Mouse (Mus musculus): ENCODE results near the gene Gm10197. TPM values are rescaled to one million over a fixed set of nuclear protein-coding genes. Genes with fewer than 3 reads are reported as not detected.

Gene Gm10197
- polyA plus RNA-seq, 1 experiment, result not detected

GRCm38 (mm10) chr19:53375816-53376215, 4.2 kb upstream of the Gm10197 start:
- H3K27ac ChIP-seq (ENCODE audit: control insufficient read depth, insufficient read depth, low read depth, low read length, poor library complexity), result no peak overlapping the region
- WGBS, result 95% methylated on average over 9 of the region's 9 CpGs
- TF ChIP-seq POLR2A (IDR thresholded peaks at IDR 0.05; ENCODE audit: borderline replicate concordance, control insufficient read depth, low read depth, low read length) (no peak), CTCF (IDR thresholded peaks at IDR 0.05; ENCODE audit: control insufficient read depth, insufficient read depth, low read length) (no peak)
- no peaks in the 10 kb centered on the region; the same call in 1 of the 2 replicates for H3K4me1 ChIP-seq (ENCODE audit: control insufficient read depth, insufficient read depth, low read length)
- no peak overlapping the region for H3K4me3 ChIP-seq (replicated peaks; ENCODE audit: control insufficient read depth, low read depth, low read length)

- H3K4me1 ChIP-seq (ENCODE audit: control insufficient read depth, insufficient read depth, low read length), result no peaks in the 10 kb centered on the region; the same call in 1 of the 2 replicates
- TF ChIP-seq POLR2A (IDR thresholded peaks at IDR 0.05; ENCODE audit: borderline replicate concordance, control insufficient read depth, low read depth, low read length) (no peak), CTCF (IDR thresholded peaks at IDR 0.05; ENCODE audit: control insufficient read depth, insufficient read depth, low read length) (no peak)
- 95% methylated on average over 6 of the region's 6 CpGs for WGBS
Observed at GRCm38 (mm10) chr19:53375299-53375698, 3.7 kb upstream of the Gm10197 start.

GRCm38 (mm10) chr19:53373570-53373969, 2.0 kb upstream of the Gm10197 start:
- no peak overlapping the region for H3K4me3 ChIP-seq (replicated peaks; ENCODE audit: control insufficient read depth, low read depth, low read length)
- WGBS, result 91% methylated on average over 2 of the region's 2 CpGs
- H3K4me1 ChIP-seq (ENCODE audit: control insufficient read depth, insufficient read depth, low read length), result no peaks in the 10 kb centered on the region; the same call in 1 of the 2 replicates
- TF ChIP-seq POLR2A (IDR thresholded peaks at IDR 0.05; ENCODE audit: borderline replicate concordance, control insufficient read depth, low read depth, low read length) (no peak), CTCF (IDR thresholded peaks at IDR 0.05; ENCODE audit: control insufficient read depth, insufficient read depth, low read length) (no peak)
- no peak overlapping the region for H3K27ac ChIP-seq (ENCODE audit: control insufficient read depth, insufficient read depth, low read depth, low read length, poor library complexity)

More at GRCm38 (mm10) chr19:53375299-53375698, 3.7 kb upstream of the Gm10197 start:
- no peak overlapping the region for H3K27ac ChIP-seq (ENCODE audit: control insufficient read depth, insufficient read depth, low read depth, low read length, poor library complexity)
- H3K4me3 ChIP-seq (replicated peaks; ENCODE audit: control insufficient read depth, low read depth, low read length), result no peak overlapping the region

- no peak overlapping the region for H3K27ac ChIP-seq (ENCODE audit: control insufficient read depth, insufficient read depth, low read depth, low read length, poor library complexity)
- no peak overlapping the region for H3K4me3 ChIP-seq (replicated peaks; ENCODE audit: control insufficient read depth, low read depth, low read length)
- WGBS, result 89% methylated on average over 15 of the region's 15 CpGs
- H3K4me1 ChIP-seq (ENCODE audit: control insufficient read depth, insufficient read depth, low read length), result no peaks in the 10 kb centered on the region
- no peak for TF ChIP-seq CTCF (IDR thresholded peaks at IDR 0.05; ENCODE audit: control insufficient read depth, insufficient read depth, low read length)
- no peak for TF ChIP-seq POLR2A (IDR thresholded peaks at IDR 0.05; ENCODE audit: borderline replicate concordance, control insufficient read depth, low read depth, low read length)
Observed at GRCm38 (mm10) chr19:53370233-53370632, 1.3 kb downstream of the Gm10197 start.

GRCm38 (mm10) chr19:53369469-53370043, 2.0 kb downstream of the Gm10197 start:
- WGBS, result 44% methylated on average over 14 of the region's 14 CpGs
- no peak overlapping the region for H3K4me3 ChIP-seq (replicated peaks; ENCODE audit: control insufficient read depth, low read depth, low read length)
- no peak overlapping the region for H3K27ac ChIP-seq (ENCODE audit: control insufficient read depth, insufficient read depth, low read depth, low read length, poor library complexity)
- TF ChIP-seq POLR2A (IDR thresholded peaks at IDR 0.05; ENCODE audit: borderline replicate concordance, control insufficient read depth, low read depth, low read length) (no peak), CTCF (IDR thresholded peaks at IDR 0.05; ENCODE audit: control insufficient read depth, insufficient read depth, low read length) (peak; percentile 84)
- no peaks in the 10 kb centered on the region for H3K4me1 ChIP-seq (ENCODE audit: control insufficient read depth, insufficient read depth, low read length)

GRCm38 (mm10) chr19:53366881-53367280, 4.7 kb downstream of the Gm10197 start:
- Histone ChIP-seq H3K4me3 (replicated peaks; ENCODE audit: control insufficient read depth, low read depth, low read length) (no peak overlapping the region), H3K27ac (ENCODE audit: control insufficient read depth, insufficient read depth, low read depth, low read length, poor library complexity) (no peak overlapping the region), H3K4me1 (ENCODE audit: control insufficient read depth, insufficient read depth, low read length) (no peaks in the 10 kb centered on the region)
- WGBS, result 87% methylated on average over 7 of the region's 7 CpGs
- TF ChIP-seq POLR2A (IDR thresholded peaks at IDR 0.05; ENCODE audit: borderline replicate concordance, control insufficient read depth, low read depth, low read length), result no peak
- no peak for TF ChIP-seq CTCF (IDR thresholded peaks at IDR 0.05; ENCODE audit: control insufficient read depth, insufficient read depth, low read length)

- TF ChIP-seq CTCF (IDR thresholded peaks at IDR 0.05; ENCODE audit: control insufficient read depth, insufficient read depth, low read length) (no peak), POLR2A (IDR thresholded peaks at IDR 0.05; ENCODE audit: borderline replicate concordance, control insufficient read depth, low read depth, low read length) (no peak)
- Histone ChIP-seq H3K27ac (ENCODE audit: control insufficient read depth, insufficient read depth, low read depth, low read length, poor library complexity) (no peak overlapping the region), H3K4me3 (replicated peaks; ENCODE audit: control insufficient read depth, low read depth, low read length) (no peak overlapping the region), H3K4me1 (ENCODE audit: control insufficient read depth, insufficient read depth, low read length) (no peaks in the 10 kb centered on the region)
- WGBS, result 90% methylated on average over 11 of the region's 11 CpGs
Observed at GRCm38 (mm10) chr19:53366057-53366775, 5.3 kb downstream of the Gm10197 start.

- TF ChIP-seq POLR2A (IDR thresholded peaks at IDR 0.05; ENCODE audit: borderline replicate concordance, control insufficient read depth, low read depth, low read length) (no peak), CTCF (IDR thresholded peaks at IDR 0.05; ENCODE audit: control insufficient read depth, insufficient read depth, low read length) (no peak)
- WGBS, result 36% methylated on average over 9 of the region's 9 CpGs
- no peak overlapping the region for H3K27ac ChIP-seq (ENCODE audit: control insufficient read depth, insufficient read depth, low read depth, low read length, poor library complexity)
Observed at GRCm38 (mm10) chr19:53364963-53365362, 6.6 kb downstream of the Gm10197 start.

More at GRCm38 (mm10) chr19:53364963-53365362, 6.6 kb downstream of the Gm10197 start:
- no peaks in the 10 kb centered on the region for H3K4me1 ChIP-seq (ENCODE audit: control insufficient read depth, insufficient read depth, low read length)
- H3K4me3 ChIP-seq (replicated peaks; ENCODE audit: control insufficient read depth, low read depth, low read length), result no peak overlapping the region
